Mouse (Mus musculus): ENCODE results near the gene Catsper3. TPM values are rescaled to one million over a fixed set of nuclear protein-coding genes. Genes with fewer than 3 reads are reported as not detected.

Gene Catsper3
- total RNA-seq (2017) = not detected in 3 replicates

GRCm38 (mm10) chr13:55784268-55784667 is at the start of gene Catsper3:
Gene Catsper3 (plus strand): TSS chr13:55784568.
- no peak for ATAC-seq (replicated peaks; ENCODE audit: insufficient number of reproducible peaks, low FRiP score, low TSS enrichment, poor library complexity, severe bottlenecking)

- ATAC-seq (replicated peaks; ENCODE audit: insufficient number of reproducible peaks, low FRiP score, low TSS enrichment, poor library complexity, severe bottlenecking) = no peak
These were observed 46.5 kb upstream of the Catsper3 start for GRCm38 (mm10) chr13:55737885-55738284.

- ATAC-seq (replicated peaks; ENCODE audit: insufficient number of reproducible peaks, low FRiP score, low TSS enrichment, poor library complexity, severe bottlenecking) = no peak
These were observed 42.1 kb upstream of the Catsper3 start for GRCm38 (mm10) chr13:55742306-55742705.

- ATAC-seq (replicated peaks; ENCODE audit: insufficient number of reproducible peaks, low FRiP score, low TSS enrichment, poor library complexity, severe bottlenecking) = no peak
These were observed 30.0 kb upstream of the Catsper3 start for GRCm38 (mm10) chr13:55754380-55754779.

GRCm38 (mm10) chr13:55756789-55757188 is 27.6 kb upstream of the Catsper3 start:
- no peak for ATAC-seq (replicated peaks; ENCODE audit: insufficient number of reproducible peaks, low FRiP score, low TSS enrichment, poor library complexity, severe bottlenecking)

GRCm38 (mm10) chr13:55757645-55758044 is 26.7 kb upstream of the Catsper3 start:
- ATAC-seq (replicated peaks; ENCODE audit: insufficient number of reproducible peaks, low FRiP score, low TSS enrichment, poor library complexity, severe bottlenecking) = no peak

GRCm38 (mm10) chr13:55760576-55760975 is 23.8 kb upstream of the Catsper3 start:
- no peak for ATAC-seq (replicated peaks; ENCODE audit: insufficient number of reproducible peaks, low FRiP score, low TSS enrichment, poor library complexity, severe bottlenecking)

- ATAC-seq (replicated peaks; ENCODE audit: insufficient number of reproducible peaks, low FRiP score, low TSS enrichment, poor library complexity, severe bottlenecking) = no peak
These were observed 22.9 kb upstream of the Catsper3 start for GRCm38 (mm10) chr13:55761486-55761885.

GRCm38 (mm10) chr13:55774352-55774751 is 10.0 kb upstream of the Catsper3 start:
- no peak for ATAC-seq (replicated peaks; ENCODE audit: insufficient number of reproducible peaks, low FRiP score, low TSS enrichment, poor library complexity, severe bottlenecking)

GRCm38 (mm10) chr13:55775056-55775455 is 9.3 kb upstream of the Catsper3 start:
- ATAC-seq (replicated peaks; ENCODE audit: insufficient number of reproducible peaks, low FRiP score, low TSS enrichment, poor library complexity, severe bottlenecking) = no peak

GRCm38 (mm10) chr13:55786120-55786519 is 1.8 kb downstream of the Catsper3 start:
- no peak for ATAC-seq (replicated peaks; ENCODE audit: insufficient number of reproducible peaks, low FRiP score, low TSS enrichment, poor library complexity, severe bottlenecking)

- ATAC-seq (replicated peaks; ENCODE audit: insufficient number of reproducible peaks, low FRiP score, low TSS enrichment, poor library complexity, severe bottlenecking) = no peak
These were observed 16.9 kb downstream of the Catsper3 start for GRCm38 (mm10) chr13:55801246-55801645.

- ATAC-seq (replicated peaks; ENCODE audit: insufficient number of reproducible peaks, low FRiP score, low TSS enrichment, poor library complexity, severe bottlenecking) = no peak
These were observed 19.6 kb downstream of the Catsper3 start for GRCm38 (mm10) chr13:55803973-55804372.

GRCm38 (mm10) chr13:55809041-55809623 is 24.8 kb downstream of the Catsper3 start:
- ATAC-seq (replicated peaks; ENCODE audit: insufficient number of reproducible peaks, low FRiP score, low TSS enrichment, poor library complexity, severe bottlenecking) = no peak

GRCm38 (mm10) chr13:55809707-55810106 is 25.3 kb downstream of the Catsper3 start:
- ATAC-seq (replicated peaks; ENCODE audit: insufficient number of reproducible peaks, low FRiP score, low TSS enrichment, poor library complexity, severe bottlenecking) = no peak

GRCm38 (mm10) chr13:55810947-55811346 is 26.6 kb downstream of the Catsper3 start:
- no peak for ATAC-seq (replicated peaks; ENCODE audit: insufficient number of reproducible peaks, low FRiP score, low TSS enrichment, poor library complexity, severe bottlenecking)

GRCm38 (mm10) chr13:55813490-55814016 is 29.2 kb downstream of the Catsper3 start:
- no peak for ATAC-seq (replicated peaks; ENCODE audit: insufficient number of reproducible peaks, low FRiP score, low TSS enrichment, poor library complexity, severe bottlenecking)

- ATAC-seq (replicated peaks; ENCODE audit: insufficient number of reproducible peaks, low FRiP score, low TSS enrichment, poor library complexity, severe bottlenecking) = no peak
These were observed 30.5 kb downstream of the Catsper3 start for GRCm38 (mm10) chr13:55814834-55815233.

- no peak for ATAC-seq (replicated peaks; ENCODE audit: insufficient number of reproducible peaks, low FRiP score, low TSS enrichment, poor library complexity, severe bottlenecking)
These were observed 38.1 kb downstream of the Catsper3 start for GRCm38 (mm10) chr13:55822499-55822898.

GRCm38 (mm10) chr13:55824151-55824945 is 40.0 kb downstream of the Catsper3 start:
- no peak for ATAC-seq (replicated peaks; ENCODE audit: insufficient number of reproducible peaks, low FRiP score, low TSS enrichment, poor library complexity, severe bottlenecking)

All from monocyte, adult 5-6 weeks (primary cell).